Mouse (Mus musculus): ENCODE data around the gene Fam241a. TPM values are rescaled to one million over a fixed set of nuclear protein-coding genes. Genes with fewer than 3 reads are reported as not detected.
A peak's percentile ranks its signal among the peaks of the same experiment; 100 is the strongest.

Gene Fam241a
- polyA plus RNA-seq, 1 experiment from 2014 or later = 8.7 TPM

DNA sequence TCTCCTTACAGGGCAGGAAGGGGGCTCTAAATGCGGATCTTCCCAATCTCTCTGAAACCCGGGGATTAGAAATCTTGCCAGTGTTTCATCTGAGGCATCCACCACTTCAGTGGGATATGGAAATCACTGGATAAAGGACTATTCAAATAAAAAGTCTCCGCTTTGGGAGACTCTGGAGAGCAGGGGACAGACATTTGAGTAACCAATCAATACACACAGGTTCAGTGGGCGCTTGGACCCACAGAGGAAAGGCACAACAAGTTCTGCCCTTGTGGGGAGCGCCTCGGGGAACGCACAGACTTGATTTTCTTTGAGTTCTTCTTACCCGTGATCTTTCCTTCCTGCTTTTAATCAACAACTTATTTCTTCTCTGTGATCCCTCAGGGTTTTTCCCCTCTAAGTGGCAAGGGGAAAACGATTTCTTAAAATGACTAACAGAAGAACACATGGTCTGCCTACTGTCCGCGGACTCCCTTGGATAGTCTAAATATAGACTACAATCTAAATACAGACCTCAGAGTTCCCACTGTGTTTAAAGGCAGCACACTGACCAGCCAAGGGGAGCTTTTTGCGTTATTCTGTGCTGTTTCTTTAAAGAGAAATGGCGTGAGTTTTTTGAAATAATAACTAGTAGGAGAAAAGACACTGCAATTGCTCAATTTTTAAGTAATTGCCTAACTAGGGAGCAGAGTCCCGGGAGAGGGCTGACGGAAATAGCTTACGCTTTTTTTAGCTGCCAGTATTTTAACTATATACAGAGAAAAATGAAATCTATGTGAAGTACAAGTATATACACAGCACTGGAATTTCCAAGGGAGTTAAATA is 18.0 kb upstream of the Fam241a start:
- Histone ChIP-seq H3K27me3 (no peaks in the 10 kb centered on the region), H3K4me2 (peak overlapping the region; percentile 20), H3K9ac (no peak overlapping the region), H3K4me1 (replicated peaks) (0 out of 2 replicates have a peak, but pooled peaks cover 4% of the 10 kb centered on the region), H3K4me3 (no peak overlapping the region), H3K27ac (replicated peaks) (no peak overlapping the region), H3K36me3 (no peaks in the 10 kb centered on the region), H3K9me3 (no peaks in the 10 kb centered on the region)
- WGBS = 61% methylated on average over 16 of the region's 16 CpGs
- ATAC-seq (ENCODE audit: low FRiP score, low read depth) = no peak

DNA sequence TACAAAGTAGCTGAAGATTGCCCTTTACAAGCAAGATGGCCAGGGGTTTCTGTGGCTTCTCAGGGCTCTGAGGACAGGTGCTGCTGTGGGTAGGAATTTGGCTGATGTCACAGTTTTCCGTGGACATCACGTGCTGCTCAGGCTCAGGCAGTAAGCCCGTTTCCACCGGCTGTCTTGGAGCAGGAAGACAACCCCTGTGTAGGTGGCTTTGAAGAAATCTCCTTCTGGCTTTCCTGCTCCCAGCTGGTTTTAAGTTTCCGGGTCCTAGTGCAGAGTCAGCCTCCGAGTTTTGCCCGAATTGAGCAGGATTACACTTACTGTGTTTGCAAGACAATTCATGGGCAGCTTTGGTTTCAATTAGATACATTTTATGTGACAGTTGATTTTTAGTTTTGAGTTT is 13.8 kb upstream of the Fam241a start:
- 87% methylated on average over 7 of the region's 7 CpGs for WGBS
- no peak overlapping the region for H3K4me2 ChIP-seq
- ATAC-seq (ENCODE audit: low FRiP score, low read depth) = no peak
- H3K27me3 ChIP-seq = no peaks in the 10 kb centered on the region
- H3K27ac ChIP-seq (replicated peaks) = no peak overlapping the region
- H3K4me3 ChIP-seq = no peak overlapping the region
- H3K36me3 ChIP-seq = no peaks in the 10 kb centered on the region
- no peaks in the 10 kb centered on the region for H3K9me3 ChIP-seq
- H3K9ac ChIP-seq = no peak overlapping the region
- H3K4me1 ChIP-seq (replicated peaks) = 0 out of 2 replicates have a peak, but pooled peaks cover 4% of the 10 kb centered on the region

DNA sequence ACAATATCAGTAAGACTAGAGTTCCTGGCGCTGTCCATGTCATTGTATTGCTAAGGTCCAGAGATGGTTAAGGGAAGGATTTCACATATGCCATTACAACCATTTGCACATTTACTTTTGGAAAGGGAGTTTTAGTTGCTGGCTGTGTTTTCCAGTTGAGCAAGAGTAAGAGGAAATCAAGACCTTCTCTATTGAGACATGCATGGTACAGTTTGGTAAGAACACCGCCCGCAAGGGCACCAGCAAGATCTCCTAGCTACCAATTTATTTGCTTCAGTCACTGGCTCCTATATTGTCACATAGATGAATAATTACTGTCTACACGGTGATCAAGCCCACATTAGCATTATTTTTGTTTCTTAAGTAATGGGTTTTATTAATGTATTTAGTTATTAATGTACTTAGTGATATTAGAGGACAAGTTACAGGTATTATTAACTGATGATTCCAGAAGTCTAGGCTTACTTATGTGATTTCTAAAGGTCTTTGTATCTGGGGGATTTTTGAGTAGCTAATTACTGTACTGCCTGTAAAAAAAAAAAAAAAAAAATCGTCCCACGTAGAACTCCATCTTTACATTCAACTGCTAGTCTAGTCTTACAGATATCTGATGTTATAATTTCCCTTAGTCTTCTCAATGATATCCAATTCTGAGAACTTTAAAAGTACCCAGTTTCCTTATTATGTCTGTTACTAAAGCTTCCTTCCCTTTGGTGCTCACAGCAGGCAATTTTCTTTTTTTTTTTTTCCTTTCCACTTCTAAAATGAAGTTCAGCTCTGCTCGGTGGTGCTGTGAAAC is 944 bp downstream of the Fam241a start:
- Histone ChIP-seq H3K4me3 (peak overlapping the region; percentile 83), H3K27ac (replicated peaks) (peak overlapping the region; percentile 56), H3K36me3 (no peaks in the 10 kb centered on the region), H3K27me3 (no peaks in the 10 kb centered on the region), H3K4me2 (peak overlapping the region; percentile 74), H3K9ac (peak overlapping the region; percentile 47), H3K9me3 (no peaks in the 10 kb centered on the region), H3K4me1 (replicated peaks) (peaks cover 3% of the 10 kb centered on the region; the same call in 1 of the 2 replicates)
- ATAC-seq (ENCODE audit: low FRiP score, low read depth) = no peak
- 34% methylated on average over 7 of the region's 7 CpGs for WGBS

DNA sequence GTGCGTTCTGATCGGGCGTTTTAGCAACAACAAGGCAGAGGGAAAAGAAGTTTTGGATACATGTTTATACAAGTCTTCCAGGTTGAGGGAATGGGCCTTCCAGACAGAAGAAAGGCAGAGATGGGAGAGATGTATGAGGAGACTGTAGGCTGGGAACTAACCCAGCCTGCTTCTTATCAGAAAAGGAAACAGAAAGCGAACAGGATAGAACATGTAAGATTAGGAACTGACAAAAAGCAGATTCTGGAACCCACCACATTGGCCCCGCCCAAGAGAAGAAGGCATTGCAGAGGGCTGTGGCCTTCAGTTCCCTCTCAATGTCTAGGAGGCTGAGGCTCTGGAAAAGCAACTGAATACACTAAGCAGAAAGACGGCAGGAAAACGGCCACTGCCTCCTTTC is 2.2 kb downstream of the Fam241a start:
- no peak overlapping the region for H3K9ac ChIP-seq
- no peak overlapping the region for H3K4me2 ChIP-seq
- no peaks in the 10 kb centered on the region for H3K9me3 ChIP-seq
- 86% methylated on average over 7 of the region's 7 CpGs for WGBS
- H3K4me3 ChIP-seq = no peak overlapping the region
- ATAC-seq (ENCODE audit: low FRiP score, low read depth) = no peak
- H3K4me1 ChIP-seq (replicated peaks) = peaks cover 3% of the 10 kb centered on the region; the same call in 1 of the 2 replicates
- no peaks in the 10 kb centered on the region for H3K36me3 ChIP-seq
- H3K27ac ChIP-seq (replicated peaks) = no peak overlapping the region
- H3K27me3 ChIP-seq = no peaks in the 10 kb centered on the region

DNA sequence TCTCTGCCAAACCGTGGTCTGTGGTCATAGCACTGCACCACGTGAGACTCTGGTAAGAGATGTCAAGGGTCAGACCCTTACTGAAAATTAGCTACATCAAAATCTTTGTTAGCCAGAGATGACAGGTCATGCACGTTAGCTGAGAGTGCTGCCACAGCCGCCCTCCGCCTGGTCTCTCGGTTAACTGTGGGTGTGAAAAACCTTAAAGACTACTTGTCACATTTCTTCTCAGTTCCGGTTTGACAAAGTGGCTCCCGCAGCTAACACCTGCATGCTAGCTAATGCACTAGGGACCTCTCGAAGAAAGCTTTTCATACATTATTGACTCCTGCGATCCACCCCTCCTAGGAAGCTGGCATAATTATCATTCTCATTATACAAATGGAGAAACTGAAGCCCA is 4.2 kb downstream of the Fam241a start:
- H3K27ac ChIP-seq (replicated peaks) = no peak overlapping the region
- H3K4me1 ChIP-seq (replicated peaks) = peaks cover 3% of the 10 kb centered on the region; the same call in 1 of the 2 replicates
- no peak overlapping the region for H3K4me3 ChIP-seq
- H3K4me2 ChIP-seq = no peak overlapping the region
- WGBS = 37% methylated on average over 10 of the region's 10 CpGs
- no peaks in the 10 kb centered on the region for H3K27me3 ChIP-seq
- no peak overlapping the region for H3K9ac ChIP-seq
- no peaks in the 10 kb centered on the region for H3K9me3 ChIP-seq
- H3K36me3 ChIP-seq = no peaks in the 10 kb centered on the region
- no peak for ATAC-seq (ENCODE audit: low FRiP score, low read depth)

DNA sequence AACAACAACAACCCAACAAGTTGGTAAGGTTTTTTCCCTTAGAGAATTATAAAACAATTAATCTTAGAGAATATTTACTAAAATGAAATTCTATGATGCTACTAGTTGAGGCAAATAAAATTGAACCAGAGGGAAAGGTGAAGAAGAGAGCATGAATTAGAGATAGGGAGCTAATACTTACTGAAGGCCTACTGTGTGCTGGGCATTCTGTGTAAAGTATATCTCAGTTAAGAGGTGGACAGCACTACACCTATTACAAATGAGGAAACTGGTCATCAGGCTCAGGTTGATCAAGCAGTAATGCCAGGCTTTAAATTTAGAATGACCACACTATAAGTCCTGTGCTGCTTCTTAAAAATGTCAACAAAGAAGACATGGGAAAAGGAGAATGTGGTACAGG is 6.1 kb downstream of the Fam241a start:
- Histone ChIP-seq H3K9me3 (no peaks in the 10 kb centered on the region), H3K27ac (replicated peaks) (no peak overlapping the region), H3K4me1 (replicated peaks) (peaks cover 2% of the 10 kb centered on the region; the same call in 1 of the 2 replicates), H3K4me3 (no peak overlapping the region), H3K4me2 (no peak overlapping the region), H3K36me3 (no peaks in the 10 kb centered on the region), H3K9ac (no peak overlapping the region), H3K27me3 (no peaks in the 10 kb centered on the region)
- no peak for ATAC-seq (ENCODE audit: low FRiP score, low read depth)

DNA sequence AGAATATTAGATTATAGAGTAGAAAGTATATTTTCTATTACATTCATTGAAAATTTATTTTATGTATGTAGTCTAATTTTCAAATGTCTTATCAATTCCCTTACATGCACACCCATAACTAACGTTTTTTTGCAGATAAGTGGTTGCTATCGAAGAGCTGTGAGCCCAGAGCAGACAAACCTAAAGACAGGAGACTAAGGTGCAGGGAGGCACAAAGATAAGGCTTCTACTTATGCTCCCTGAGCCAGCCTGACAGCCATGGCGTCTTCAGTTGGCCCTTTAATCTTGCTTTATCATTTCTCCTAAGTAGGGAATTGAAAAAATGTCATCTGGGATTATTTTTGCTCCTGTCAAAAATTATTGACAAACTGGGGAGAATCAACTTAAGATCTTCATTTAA is 6.6 kb downstream of the Fam241a start:
- Histone ChIP-seq H3K9me3 (no peaks in the 10 kb centered on the region), H3K4me1 (replicated peaks) (no peaks in the 10 kb centered on the region), H3K4me2 (no peak overlapping the region), H3K27ac (replicated peaks) (no peak overlapping the region), H3K4me3 (no peak overlapping the region), H3K9ac (no peak overlapping the region), H3K27me3 (no peaks in the 10 kb centered on the region), H3K36me3 (no peaks in the 10 kb centered on the region)
- no peak for ATAC-seq (ENCODE audit: low FRiP score, low read depth)
- WGBS = 86% methylated on average over 3 of the region's 3 CpGs

DNA sequence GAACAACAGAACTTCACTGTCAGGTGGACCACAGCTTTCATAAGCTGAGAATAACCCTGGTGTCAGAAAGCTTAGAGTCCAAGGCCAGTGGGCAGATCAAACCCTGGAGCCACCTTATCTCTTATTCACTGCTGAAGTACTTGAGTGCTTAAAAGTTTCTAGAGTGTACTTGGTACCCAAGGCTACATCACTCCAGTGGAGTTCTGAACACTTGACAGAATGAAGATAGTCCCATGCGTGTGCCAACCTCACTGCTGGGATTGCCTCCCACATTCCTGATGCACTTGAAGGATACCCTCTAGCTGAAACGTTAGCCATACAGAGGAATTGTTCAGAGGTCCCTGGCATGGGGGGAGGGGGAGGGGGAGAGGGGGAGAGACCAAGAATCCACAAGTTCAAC is 14.4 kb downstream of the Fam241a start:
- Histone ChIP-seq H3K27me3 (no peaks in the 10 kb centered on the region), H3K4me2 (no peak overlapping the region), H3K27ac (replicated peaks) (no peak overlapping the region), H3K4me1 (replicated peaks) (no peaks in the 10 kb centered on the region), H3K9me3 (no peaks in the 10 kb centered on the region), H3K4me3 (no peak overlapping the region), H3K9ac (no peak overlapping the region), H3K36me3 (no peaks in the 10 kb centered on the region)
- 55% methylated on average over 2 of the region's 2 CpGs for WGBS
- ATAC-seq (ENCODE audit: low FRiP score, low read depth) = no peak

DNA sequence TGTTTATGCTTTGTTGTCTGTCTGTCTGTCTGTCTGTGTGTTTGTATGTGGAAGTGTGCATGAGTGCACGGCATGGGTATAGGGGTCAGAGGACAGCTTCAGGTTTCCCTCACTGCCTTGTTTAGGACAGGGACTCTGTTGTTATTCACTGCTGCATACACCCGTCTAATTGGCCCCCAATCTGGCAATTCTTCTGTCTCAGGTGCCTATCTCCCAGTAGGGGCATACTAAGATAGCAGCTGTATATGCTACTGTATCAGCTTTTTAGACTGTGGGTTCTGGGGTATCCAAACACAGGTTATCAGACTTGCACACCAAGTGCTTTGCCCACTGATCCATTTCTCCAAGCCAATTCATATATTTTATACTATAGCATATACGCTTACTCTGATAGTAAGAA is 16.2 kb downstream of the Fam241a start:
- no peak for ATAC-seq (ENCODE audit: low FRiP score, low read depth)
- no peaks in the 10 kb centered on the region for H3K36me3 ChIP-seq
- H3K4me1 ChIP-seq (replicated peaks) = no peaks in the 10 kb centered on the region
- no peak overlapping the region for H3K4me2 ChIP-seq
- no peak overlapping the region for H3K27ac ChIP-seq (replicated peaks)
- 85% methylated on average over 3 of the region's 3 CpGs for WGBS
- H3K9ac ChIP-seq = no peak overlapping the region
- no peaks in the 10 kb centered on the region for H3K9me3 ChIP-seq
- no peak overlapping the region for H3K4me3 ChIP-seq
- no peaks in the 10 kb centered on the region for H3K27me3 ChIP-seq

DNA sequence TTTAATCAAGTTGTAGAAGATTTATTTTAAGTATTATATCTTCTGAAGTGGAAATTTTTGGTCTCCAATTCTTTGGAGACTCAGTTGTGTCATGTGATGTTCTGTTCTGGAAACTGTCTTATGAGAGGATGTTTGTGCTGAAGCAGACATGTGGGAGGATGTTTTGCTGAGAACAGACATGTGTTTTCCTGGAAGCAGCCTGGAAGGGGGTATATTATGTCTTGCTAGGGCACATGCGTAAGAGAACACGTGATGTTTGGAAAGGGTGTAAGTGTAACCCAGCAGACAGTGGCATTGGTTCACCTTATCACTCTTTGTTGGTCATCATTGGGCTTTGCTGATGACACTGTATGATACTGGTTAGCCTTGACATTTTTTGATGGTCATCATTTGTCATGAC is 20.6 kb downstream of the Fam241a start:
- Histone ChIP-seq H3K27ac (replicated peaks) (no peak overlapping the region), H3K27me3 (no peaks in the 10 kb centered on the region), H3K36me3 (no peaks in the 10 kb centered on the region), H3K9me3 (no peaks in the 10 kb centered on the region), H3K4me3 (no peak overlapping the region), H3K4me2 (no peak overlapping the region), H3K4me1 (replicated peaks) (0 out of 2 replicates have a peak, but pooled peaks cover 4% of the 10 kb centered on the region), H3K9ac (no peak overlapping the region)
- WGBS = 90% methylated on average over 2 of the region's 2 CpGs
- no peak for ATAC-seq (ENCODE audit: low FRiP score, low read depth)

DNA sequence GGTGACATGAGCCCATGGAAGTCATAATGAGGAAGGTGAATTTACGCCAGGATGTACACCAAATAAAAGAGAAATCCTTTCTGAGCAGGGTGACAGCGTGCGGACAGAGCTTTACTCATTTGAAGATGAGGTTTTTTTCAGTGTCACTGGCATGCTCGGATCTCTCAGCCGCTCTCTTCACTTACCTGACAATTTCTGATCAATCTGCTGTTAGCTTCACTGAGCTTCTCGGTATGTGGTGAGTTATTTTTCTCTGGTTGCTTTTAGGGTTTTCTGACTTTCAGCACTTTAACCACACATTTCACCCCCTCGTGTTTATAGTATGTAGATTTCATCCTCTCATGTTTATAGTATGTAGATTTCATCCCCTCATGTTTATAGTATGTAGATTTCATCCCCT is 21.1 kb downstream of the Fam241a start:
- H3K4me2 ChIP-seq = no peak overlapping the region
- WGBS = 67% methylated on average over 7 of the region's 7 CpGs
- no peaks in the 10 kb centered on the region for H3K27me3 ChIP-seq
- H3K4me3 ChIP-seq = no peak overlapping the region
- no peak for ATAC-seq (ENCODE audit: low FRiP score, low read depth)
- H3K27ac ChIP-seq (replicated peaks) = no peak overlapping the region
- H3K36me3 ChIP-seq = no peaks in the 10 kb centered on the region
- H3K9me3 ChIP-seq = no peaks in the 10 kb centered on the region
- H3K4me1 ChIP-seq (replicated peaks) = 0 out of 2 replicates have a peak, but pooled peaks cover 4% of the 10 kb centered on the region
- no peak overlapping the region for H3K9ac ChIP-seq

DNA sequence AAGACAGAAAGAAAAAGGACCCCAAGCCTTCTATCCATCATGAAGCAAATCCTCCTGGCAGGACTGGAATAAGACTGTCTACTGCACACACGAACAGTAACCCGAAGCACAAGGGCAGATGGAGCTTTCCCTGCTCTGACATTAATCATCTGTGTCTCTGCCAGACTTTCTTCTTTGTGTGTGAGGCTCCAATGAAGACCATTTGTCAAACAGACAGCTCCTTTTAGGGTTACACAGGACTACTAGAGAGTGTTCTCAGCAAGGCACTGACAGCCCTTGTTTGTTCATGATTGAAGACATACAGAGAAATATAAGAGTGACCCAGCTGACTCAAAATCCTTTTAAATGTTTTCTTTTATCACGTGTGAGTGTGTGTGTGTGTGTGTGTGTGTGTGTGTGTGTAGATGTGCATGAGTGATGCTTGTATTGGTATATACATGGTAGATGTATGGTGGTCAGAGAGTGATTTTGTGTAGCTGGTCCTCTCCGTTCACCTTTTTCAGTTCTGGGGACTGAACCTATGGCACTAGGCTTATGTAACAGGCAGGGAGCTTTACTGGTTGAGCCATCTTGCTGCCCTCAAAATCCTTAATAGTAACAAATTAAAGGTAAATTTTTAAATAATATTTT is 21.8 kb downstream of the Fam241a start:
- H3K27me3 ChIP-seq = no peaks in the 10 kb centered on the region
- no peaks in the 10 kb centered on the region for H3K9me3 ChIP-seq
- no peaks in the 10 kb centered on the region for H3K36me3 ChIP-seq
- no peak overlapping the region for H3K9ac ChIP-seq
- 0 out of 2 replicates have a peak overlapping the region, but pooled peaks have one; percentile 20 for H3K27ac ChIP-seq (replicated peaks)
- WGBS = 28% methylated on average over 4 of the region's 4 CpGs
- no peak overlapping the region for H3K4me3 ChIP-seq
- ATAC-seq (ENCODE audit: low FRiP score, low read depth) = peak; percentile 95
- H3K4me1 ChIP-seq (replicated peaks) = 0 out of 2 replicates have a peak, but pooled peaks cover 4% of the 10 kb centered on the region
- no peak overlapping the region for H3K4me2 ChIP-seq

Measured in hindbrain, embryonic 15.5 days (tissue).